Mouse (Mus musculus) liver, embryonic 14.5 days (tissue): ENCODE data around the gene Cfap54.

ENCODE experiments used
- CTCF ChIP-seq: IDR thresholded peaks from 2 replicates; pipeline ENCODE4 v1.5.1; 2016; ENCODE audit warnings: antibody characterized with exemption, low read depth, control low read depth
- EP300 ChIP-seq: IDR thresholded peaks from 2 replicates; pipeline ENCODE4 v1.6.1; 2016; ENCODE audit warnings: antibody characterized with exemption, low read depth

- TF ChIP-seq EP300 = no peak
- TF ChIP-seq CTCF = no peak
Measured at GRCm38 (mm10) chr10:92950044-92950443, 131.4 kb downstream of the Cfap54 start.
